Mouse (Mus musculus): ENCODE measurements around the gene Sccpdh.
"Not testable (repeated sequence)": the region's sequence is repeated elsewhere in the genome, so short reads cannot be mapped to it uniquely, and the experiment has no call there.

Gene Sccpdh

DNA sequence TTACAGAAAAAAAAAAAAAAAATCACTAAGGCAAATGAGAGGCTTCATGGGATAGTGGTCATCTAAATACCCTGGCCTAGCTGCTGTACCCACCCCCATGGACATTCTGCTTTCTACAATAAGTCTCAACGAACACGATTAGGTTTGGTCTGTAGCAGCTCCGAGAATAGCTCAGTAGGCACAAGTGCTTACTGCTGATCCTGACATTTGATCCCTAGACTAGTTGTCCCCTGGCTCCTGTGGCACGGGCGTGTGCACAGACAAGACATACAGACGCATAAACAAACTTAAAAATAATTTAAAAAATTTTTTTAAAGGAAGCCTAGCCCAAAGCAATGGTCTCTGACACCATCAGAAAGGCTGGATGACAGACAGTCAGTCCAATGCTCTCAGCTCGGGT lies 560 bp upstream of the Sccpdh start:
- peak; percentile 13 for DNase-seq (ENCODE audit: low read depth, low spot score)

DNA sequence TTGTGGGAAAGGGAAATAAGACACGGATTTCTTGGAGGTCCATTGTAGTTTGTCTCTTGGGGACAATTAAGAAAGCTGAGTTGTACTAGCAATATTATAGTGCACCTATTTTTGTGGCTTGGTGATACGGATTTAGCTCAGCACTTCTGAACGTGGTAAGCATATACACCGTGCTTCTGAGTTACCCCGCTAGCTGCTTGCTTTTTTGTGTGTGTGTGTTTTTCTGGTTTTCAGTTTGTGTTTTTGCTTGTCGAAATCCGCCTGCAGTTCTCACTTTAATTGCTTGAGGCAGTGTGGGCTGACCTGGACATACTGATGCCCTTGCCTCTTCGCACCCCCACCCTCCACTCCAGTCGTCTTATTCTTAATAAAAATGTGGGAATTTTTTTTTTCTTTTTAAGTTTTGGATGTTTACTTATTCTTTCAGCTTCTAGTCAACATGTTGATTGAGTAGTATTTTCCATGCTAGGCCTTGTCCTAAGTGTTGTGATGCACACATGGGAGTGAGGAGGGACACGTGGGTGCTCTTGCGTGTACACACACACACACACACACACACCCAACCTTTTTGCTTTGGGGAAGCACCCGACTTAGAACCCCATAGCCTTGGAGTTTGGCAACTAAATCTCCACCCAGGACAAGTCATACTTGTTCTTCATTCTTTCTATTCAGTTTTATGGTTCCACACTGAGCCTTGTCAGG lies 977 bp downstream of the Sccpdh start:
- DNase-seq (ENCODE audit: low read depth, low spot score): peak; percentile 13

DNA sequence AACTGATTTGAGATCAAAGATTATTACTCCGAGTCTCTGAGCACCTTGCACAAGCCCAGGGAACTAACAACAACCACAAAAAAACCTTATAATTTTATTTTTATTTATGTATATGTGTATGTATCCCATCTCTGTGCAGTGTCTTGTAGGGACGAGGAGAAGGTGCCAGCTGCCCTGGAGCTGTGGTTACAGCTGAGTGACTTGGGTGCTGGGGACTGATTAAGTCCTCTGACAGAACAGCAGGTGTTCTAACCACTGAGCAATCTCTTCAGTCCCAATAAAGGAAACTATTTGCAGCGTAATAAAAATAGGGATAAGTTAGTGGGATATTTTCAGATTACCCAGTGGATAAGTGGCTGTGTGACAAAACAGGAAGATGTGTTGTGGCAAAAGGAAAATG lies 6.3 kb downstream of the Sccpdh start:
- DNase-seq (ENCODE audit: low read depth, low spot score): no peak

DNA sequence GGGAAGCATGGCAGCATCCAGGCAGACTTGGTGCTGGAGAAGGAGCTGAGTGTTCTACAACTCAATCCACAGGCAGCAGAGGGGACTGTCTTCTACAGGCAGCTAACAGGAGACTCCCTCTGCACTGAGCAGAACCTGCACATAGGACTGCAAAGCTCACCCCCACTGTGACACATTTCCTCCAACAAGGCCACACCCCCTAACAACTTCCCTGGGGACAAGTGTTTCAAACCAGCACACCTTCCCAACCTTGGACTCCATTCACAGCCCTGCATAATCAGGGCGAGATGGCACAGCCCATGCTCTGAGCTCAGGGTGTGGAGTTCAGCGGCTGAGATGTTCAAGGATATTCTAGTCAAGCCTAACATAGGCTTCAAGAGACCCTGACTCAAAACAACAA lies 9.0 kb downstream of the Sccpdh start:
- no peak for DNase-seq (ENCODE audit: low read depth, low spot score)

DNA sequence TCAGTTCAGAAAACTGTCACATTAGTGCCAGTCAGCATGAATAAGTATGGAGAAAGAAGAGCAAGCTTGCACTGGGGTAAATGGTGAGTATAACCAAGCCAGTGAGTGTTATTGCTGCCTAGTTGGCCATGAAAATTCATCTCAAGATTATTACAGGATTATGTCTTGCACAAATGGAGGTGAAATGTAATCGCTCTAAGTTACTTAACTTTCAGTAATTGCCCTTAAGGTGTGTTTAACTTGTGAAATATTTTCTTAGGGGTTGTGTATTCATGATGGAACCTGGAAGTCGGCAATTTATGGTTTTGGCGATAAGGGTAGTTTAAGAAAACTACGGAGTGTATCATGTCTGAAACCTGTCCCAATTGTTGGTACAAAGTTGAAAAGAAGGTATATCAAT lies 11.3 kb downstream of the Sccpdh start:
- DNase-seq (ENCODE audit: low read depth, low spot score): no peak

DNA sequence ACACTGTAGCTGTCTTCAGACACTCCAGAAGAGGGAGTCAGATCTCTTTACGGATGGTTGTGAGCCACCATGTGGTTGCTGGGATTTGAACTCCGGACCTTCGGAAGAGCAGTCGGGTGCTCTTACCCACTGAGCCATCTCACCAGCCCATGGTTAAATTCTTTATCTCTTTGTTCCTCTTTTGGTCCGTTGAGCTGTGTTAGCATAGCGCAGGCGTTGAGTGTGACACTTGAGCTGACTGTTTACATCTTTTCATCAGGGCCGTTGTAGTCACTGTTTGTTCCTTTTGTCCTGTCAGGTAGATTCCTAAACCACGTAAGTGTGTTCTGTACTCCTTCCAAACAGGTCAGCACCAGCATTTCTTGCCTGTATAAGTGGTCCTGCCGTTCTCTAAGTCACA lies 14.7 kb downstream of the Sccpdh start:
- DNase-seq (ENCODE audit: low read depth, low spot score): not testable (repeated sequence)

DNA sequence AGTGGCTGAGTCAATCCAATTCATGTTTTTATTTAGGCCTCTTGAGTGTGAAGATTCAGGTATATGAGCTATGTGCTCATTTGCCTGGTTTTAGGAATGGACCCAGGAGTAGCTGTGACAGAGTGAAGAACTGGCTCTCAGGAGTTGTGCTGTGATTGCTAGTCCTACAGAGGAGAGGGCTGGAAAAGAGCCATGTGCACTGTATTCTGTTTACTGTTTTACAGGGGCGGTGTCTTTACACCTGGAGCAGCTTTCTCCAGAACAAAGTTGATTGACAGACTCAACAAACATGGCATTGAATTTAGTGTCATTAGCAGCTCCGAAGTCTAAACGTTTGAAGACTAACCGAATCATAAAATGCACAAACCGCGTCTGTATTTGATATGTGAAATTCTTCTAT lies 18.3 kb downstream of the Sccpdh start:
- DNase-seq (ENCODE audit: low read depth, low spot score): no peak

DNA sequence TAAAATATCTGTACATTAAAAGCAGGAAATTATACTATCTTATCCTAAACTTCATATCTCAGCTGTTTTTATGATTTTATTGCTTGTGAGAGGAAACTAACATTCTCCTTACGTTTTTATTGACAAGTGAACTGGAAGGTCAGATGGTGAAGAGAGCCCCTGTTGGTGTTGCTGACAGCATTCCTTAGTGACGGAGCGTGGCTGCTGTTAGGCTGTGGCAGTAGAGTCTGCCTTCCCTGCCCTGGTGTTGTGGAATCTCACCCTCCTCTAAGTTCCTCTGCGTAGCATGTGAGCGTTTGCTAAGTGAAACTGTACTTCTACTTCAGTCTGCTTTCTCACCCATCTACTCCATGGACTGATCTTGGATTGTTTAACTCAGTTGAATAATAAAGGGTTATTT lies 18.8 kb downstream of the Sccpdh start:
- no peak for DNase-seq (ENCODE audit: low read depth, low spot score)

DNA sequence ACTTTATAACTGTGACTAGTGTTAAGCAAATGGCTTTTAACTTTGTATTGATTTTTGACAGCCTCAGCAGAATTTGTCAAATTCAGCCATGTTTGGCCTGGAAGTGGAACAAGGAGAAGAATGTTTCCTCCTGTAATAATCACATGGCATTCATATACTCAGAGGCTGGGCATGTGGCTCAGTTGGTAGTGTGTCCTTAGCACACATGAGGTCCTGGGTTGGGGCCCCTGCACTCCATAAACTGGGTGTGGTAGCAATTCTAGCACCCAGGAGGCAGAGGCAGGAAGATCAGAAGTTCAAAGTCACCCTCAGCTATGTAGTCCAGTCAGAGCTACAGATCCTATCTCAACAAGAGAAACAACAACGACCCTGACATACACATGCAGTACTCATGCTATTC lies 19.3 kb downstream of the Sccpdh start:
- no peak for DNase-seq (ENCODE audit: low read depth, low spot score)

DNA sequence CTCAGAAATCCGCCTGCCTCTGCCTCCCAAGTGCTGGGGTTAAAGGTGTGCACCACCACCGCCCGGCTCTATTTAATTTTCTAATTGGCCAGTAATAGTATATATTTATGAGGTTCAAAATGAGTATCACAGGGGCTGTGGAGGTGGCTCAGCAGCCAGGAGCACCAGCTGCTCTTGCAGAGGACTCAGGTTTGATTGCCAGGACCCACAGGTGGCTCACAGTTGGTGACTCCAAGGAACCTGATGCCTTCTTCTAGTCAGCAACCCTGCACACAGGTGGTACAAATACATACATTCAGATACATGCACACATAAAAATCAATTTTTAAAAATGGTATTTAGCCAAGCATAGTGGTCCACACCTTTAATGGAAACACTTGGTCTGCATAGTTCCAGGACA lies 20.0 kb downstream of the Sccpdh start:
- DNase-seq (ENCODE audit: low read depth, low spot score): no peak

DNA sequence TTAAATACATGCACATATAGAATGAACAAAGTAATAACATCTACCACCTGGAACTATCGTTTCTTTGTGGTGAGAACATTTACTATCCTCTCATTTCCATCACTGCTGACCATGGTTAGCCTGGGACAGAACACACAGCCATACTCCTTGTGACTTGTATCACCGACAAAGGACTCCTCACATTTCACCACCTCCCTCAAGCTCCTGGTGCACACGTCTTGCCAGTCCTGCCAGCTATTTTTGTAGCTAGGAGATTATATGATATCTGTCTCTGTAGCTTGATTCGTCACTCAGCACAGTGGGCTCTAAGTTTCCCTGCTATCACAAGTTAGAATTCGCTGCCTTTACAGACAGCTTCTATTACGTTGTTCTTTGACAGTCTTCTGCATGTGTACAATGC lies 20.4 kb downstream of the Sccpdh start:
- DNase-seq (ENCODE audit: low read depth, low spot score): no peak

DNA sequence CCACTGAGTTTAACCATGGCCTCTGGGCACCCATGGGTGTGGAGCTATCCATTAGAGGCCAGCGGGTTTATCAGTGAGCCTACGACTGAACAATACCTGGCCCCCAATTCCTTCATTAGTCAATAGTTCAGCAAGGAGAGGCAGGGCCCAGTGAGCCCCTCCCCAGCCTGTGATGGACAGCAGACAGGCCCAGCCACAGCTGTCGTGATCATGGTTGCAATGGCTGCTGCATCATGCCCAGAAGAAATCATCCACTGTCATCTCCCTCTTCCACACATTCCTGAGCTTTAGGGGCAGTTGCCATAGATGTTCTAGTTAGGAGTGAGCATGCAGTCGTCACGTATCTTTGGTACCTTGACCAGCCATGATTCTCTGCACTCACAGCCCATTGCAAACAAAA lies 20.9 kb downstream of the Sccpdh start:
- no peak for DNase-seq (ENCODE audit: low read depth, low spot score)

DNA sequence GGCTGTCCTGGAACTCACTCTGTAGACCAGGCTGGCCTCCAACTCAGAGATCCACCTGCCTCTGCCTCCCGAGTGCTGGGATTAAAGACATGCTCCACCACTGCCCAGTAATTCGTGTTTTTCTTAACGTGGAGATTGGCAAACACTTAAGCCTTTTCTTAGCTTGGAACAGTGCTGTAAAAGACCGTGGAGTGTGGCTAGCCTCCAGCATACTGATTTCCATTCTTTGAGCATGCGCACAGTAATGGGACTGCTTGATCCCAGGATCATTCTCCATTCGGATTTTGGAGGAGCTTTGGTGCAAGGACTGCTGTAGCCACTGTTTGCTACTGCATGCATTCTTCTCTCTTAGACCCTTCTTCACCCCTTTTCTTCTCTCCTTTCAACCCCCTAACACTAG lies 21.5 kb downstream of the Sccpdh start:
- DNase-seq (ENCODE audit: low read depth, low spot score): no peak

DNA sequence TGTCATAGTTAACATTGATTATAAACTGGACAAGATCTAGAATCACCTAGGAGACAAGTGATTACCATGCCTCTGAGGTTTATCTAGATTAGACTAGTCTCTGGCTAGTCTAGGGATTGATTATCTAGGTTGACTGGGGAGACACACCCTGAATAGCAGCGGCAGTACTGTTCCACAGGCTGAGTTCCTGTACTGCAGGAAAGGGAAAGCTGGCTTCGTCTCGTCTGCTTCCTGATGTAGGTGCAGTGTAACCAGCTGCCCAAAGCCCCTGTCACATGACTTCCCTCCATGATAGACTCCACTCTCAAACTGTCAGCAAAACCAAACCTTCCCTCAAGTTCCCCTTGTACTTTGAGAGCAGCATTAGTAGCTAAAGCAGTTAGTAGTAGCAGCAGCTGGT lies 36.1 kb downstream of the Sccpdh start:
- DNase-seq (ENCODE audit: low read depth, low spot score): no peak

DNA sequence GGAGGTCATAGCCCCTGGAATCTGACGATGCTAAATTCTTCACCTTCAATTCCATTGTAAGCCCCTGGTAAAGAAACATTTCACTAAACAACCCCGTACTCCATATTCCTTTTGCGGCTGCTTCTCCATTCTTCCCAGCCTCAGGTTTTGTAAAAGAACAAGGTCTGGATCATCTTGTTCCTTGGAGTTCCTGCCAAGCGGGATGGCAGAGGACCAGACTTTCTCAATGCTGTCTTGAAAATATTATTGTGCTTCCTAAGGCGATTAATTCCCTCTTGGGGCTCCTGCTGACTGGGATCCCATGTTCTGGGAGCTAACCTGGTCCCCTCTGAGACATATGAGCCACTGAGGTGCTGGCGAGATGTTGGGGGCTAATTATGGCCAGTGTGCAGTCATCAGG lies 37.1 kb downstream of the Sccpdh start:
- no peak for DNase-seq (ENCODE audit: low read depth, low spot score)

DNA sequence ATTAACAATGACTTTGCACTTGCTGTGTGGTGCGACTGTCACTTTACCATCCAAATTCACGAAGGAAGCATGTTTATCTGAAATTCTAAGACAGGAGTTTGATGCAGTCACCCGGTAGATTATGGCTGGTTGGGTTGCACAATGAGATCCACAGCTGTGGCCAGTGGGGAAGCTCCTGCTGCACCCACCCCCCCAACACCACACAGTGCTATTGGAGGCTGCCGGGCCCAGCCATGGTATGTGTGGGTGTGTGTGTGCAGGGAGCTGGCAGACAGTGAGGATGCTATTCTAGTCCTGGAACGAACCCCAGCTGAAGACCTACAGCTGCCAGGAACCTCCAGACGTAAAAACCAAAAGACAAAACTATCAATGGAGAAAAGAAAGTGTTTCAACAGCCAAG lies 41.4 kb downstream of the Sccpdh start:
- no peak for DNase-seq (ENCODE audit: low read depth, low spot score)

DNA sequence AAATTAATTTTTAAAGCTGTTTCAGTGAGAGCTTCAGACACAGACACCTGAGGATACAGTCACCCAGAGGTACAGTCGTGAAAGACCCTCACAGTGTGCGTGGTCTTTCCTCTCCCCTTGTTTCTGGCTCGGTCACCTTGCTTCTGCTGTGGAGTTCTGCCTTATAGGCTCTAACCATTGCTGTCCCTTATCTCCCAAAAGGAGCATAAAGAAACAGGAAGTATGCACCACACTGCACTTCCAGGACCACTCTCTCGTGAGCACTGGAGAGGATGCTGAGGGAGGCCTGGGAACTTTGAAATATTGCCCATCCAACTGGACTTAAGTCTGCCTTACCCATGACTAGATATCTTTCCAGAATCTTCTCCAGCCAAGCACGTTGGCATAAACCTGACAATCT lies 42.7 kb downstream of the Sccpdh start:
- no peak for DNase-seq (ENCODE audit: low read depth, low spot score)

DNA sequence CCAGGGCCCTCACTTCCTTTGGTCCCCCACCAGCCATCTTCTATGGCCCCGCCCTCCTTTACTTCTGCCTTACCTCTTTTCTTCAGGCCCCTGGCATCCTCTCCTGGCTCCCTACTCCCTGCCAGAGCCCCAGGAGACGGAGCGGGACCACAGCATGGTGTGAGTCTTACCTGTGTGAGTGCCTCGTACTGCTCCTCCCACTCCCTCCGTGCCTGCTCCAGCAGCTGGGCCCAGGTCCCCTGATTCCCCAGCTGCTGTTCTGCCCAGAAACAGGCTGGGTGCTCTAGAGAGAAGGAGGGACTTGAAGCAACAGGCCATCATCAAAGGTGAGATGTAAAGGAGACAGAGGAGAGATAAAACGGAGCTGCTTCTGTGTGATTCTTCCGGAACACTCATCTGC lies 44.6 kb downstream of the Sccpdh start:
- DNase-seq (ENCODE audit: low read depth, low spot score): no peak

DNA sequence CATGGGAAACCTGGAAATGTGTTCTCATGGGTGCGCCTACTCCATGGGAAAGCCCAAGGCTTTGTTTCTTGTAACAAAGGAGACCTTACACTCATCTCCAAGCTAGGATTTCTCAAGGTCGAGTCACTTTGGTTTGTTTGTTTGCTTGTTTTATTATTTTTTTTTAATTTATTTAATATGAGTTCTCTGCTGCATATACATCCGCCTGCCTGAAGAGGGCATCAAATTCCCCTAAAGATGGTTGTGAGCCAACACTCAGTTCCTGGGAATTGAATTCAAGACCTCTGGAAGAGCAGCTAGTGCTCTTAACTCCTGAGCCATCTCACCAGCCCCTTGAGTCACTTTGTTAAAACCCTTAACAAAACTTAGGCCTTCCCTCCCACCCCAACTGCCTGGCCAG lies 45.4 kb downstream of the Sccpdh start:
- no peak for DNase-seq (ENCODE audit: low read depth, low spot score)

DNA sequence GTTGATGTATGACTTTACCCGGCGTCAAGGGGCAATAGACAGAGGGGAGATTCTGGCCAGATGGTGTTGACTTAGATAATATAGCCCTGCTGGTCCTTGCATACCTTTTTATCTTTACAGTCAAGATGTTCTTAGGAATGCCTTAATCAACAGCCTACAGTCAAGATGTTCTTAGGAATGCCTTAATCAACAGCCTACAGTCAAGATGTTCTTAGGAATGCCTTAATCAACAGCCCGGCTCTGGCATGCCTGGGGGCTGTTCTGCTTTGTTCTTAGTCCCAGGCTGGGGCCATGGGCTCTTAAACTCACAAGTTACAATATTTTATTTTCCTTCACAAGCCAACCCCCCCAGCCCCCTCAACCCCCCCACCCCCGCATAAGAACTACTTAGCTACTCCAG lies 47.3 kb downstream of the Sccpdh start:
- DNase-seq (ENCODE audit: low read depth, low spot score): not testable (repeated sequence)

DNA sequence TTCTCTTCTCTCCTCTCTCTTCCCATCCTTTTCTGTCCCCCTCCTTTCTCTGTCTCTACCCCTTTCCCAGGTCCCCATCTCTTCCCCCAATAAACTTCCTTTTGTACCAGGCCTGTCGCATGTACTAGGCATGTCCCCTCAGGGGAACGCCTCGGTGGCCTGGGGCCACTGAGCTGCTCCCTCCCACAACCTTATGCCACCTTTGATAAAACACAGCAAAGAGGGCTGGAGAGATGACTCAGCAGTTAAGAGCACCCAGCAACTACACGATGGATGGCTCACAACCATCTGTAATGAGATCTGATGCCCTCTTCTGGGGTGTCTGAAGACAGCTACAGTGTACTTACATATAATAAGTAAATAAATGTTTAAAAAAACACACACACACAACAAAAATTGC lies 47.8 kb downstream of the Sccpdh start:
- DNase-seq (ENCODE audit: low read depth, low spot score): no peak

DNA sequence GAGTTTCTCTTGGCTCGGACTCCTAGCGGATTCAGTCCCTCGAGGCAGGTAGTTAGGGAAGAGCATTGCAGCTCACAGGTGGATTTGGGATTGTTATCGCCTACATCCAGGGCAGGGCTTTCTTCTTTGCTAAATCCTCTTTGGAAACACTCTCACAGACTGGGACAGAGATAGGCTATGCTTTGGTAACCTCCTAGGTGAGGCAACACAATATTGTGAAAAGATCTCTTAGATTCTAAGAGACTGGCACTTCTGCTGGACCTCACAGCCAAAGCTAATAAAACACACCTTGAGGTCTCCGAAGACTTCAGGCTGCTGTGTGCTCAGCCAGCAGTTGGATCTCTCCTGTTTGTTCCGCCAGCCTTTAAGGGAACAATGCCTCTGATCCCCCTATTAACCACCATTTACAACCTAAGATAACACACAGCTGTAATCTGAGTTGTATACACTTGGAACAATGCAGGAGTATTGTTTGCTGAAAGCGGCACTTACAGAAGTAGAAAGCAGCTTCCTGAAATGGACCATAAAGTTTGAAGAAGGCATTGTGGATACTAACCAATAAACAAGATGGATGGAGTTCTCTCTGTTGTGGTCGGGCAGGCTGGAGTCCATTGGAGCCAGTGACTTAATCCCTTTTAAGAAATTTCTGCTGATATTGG lies 54.9 kb downstream of the Sccpdh start:
- peak; percentile 25 for DNase-seq (ENCODE audit: low read depth, low spot score)

DNA sequence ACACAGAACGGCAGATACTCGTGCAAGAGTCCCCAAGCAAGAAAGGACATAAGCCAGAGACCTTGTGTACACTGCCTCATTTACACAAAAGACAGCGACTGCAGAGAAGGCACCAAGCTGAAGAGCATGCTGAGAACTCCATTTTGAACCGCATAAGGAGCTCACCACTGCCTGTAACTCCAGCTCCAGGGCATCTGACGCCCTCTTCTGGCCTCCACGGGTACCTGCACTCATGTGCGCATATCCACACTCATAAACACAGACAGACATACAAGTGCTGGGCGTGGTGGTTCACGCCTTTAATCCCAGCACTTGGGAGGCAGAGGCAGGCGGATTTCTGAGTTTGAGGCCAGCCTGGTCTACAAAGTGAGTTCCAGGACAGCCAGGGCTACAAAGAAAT lies 60.7 kb downstream of the Sccpdh start:
- no peak for DNase-seq (ENCODE audit: low read depth, low spot score)

DNA sequence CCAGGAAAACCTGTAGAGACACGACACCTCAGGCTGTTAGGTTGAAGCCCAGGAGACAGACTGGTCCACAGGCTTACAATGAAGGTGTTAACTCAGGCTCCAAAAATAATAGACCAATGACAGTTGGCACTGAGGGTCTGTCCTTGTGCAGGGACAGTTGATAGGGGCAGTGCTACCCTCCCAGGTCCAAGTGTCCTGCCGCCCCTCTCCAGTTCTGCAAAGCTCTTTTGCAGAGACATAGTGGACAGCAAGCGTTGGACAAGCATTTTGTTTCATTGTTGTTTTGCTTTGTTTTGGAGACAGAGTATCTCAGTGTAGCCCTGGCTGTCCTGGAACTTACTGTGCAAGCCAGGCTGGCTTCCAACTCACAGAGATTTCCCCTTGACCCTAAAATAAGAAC lies 63.4 kb downstream of the Sccpdh start:
- DNase-seq (ENCODE audit: low read depth, low spot score): no peak
